Mouse (Mus musculus): Measurements from ENCODE around the gene Fbxw9.

The Fbxw9 gene

GRCm38 (mm10) chr8:85059879-85060616 is at the start of gene Fbxw9:
TSS of gene Fbxw9 (plus strand) at chr8:85060055.
- peak; percentile 72 for DNase-seq (ENCODE audit: low spot score)

GRCm38 (mm10) chr8:85011242-85011641 is 48.6 kb upstream of the Fbxw9 start:
- DNase-seq (ENCODE audit: low spot score), result no peak

GRCm38 (mm10) chr8:85013230-85013840 is 46.5 kb upstream of the Fbxw9 start:
- DNase-seq (ENCODE audit: low spot score), result no peak

- no peak for DNase-seq (ENCODE audit: low spot score)
Measured at GRCm38 (mm10) chr8:85014431-85014830, 45.4 kb upstream of the Fbxw9 start, which contains the start of gene Best2. TSS of gene Best2 (minus strand) at chr8:85014531.

GRCm38 (mm10) chr8:85016724-85017123 is 43.1 kb upstream of the Fbxw9 start:
- no peak for DNase-seq (ENCODE audit: low spot score)

GRCm38 (mm10) chr8:85017209-85017608 is 42.6 kb upstream of the Fbxw9 start:
- no peak for DNase-seq (ENCODE audit: low spot score)

GRCm38 (mm10) chr8:85021514-85022055 is 38.3 kb upstream of the Fbxw9 start:
- DNase-seq (ENCODE audit: low spot score), result no peak

GRCm38 (mm10) chr8:85023846-85024245 is 36.0 kb upstream of the Fbxw9 start:
- DNase-seq (ENCODE audit: low spot score), result no peak

- DNase-seq (ENCODE audit: low spot score), result peak; percentile 61
Measured at GRCm38 (mm10) chr8:85025098-85025932, 34.5 kb upstream of the Fbxw9 start, which contains the start of gene Asna1. TSS of gene Asna1 (minus strand) at chr8:85025281.

- peak; percentile 94 for DNase-seq (ENCODE audit: low spot score)
Measured at GRCm38 (mm10) chr8:85026670-85027515, 33.0 kb upstream of the Fbxw9 start, which contains the start of gene Trir. TSS of gene Trir (plus strand) at chr8:85026823.

- no peak for DNase-seq (ENCODE audit: low spot score)
Measured at GRCm38 (mm10) chr8:85027516-85027855, 32.4 kb upstream of the Fbxw9 start.

GRCm38 (mm10) chr8:85027922-85028321 is 31.9 kb upstream of the Fbxw9 start:
- DNase-seq (ENCODE audit: low spot score), result no peak

- no peak for DNase-seq (ENCODE audit: low spot score)
Measured at GRCm38 (mm10) chr8:85029271-85029670, 30.6 kb upstream of the Fbxw9 start.

GRCm38 (mm10) chr8:85032622-85033311 is 27.1 kb upstream of the Fbxw9 start:
- no peak for DNase-seq (ENCODE audit: low spot score)

- no peak for DNase-seq (ENCODE audit: low spot score)
Measured at GRCm38 (mm10) chr8:85033867-85034266, 26.0 kb upstream of the Fbxw9 start.

- peak; percentile 30 for DNase-seq (ENCODE audit: low spot score)
Measured at GRCm38 (mm10) chr8:85034764-85035163, 25.1 kb upstream of the Fbxw9 start.

GRCm38 (mm10) chr8:85035165-85035727 is 24.6 kb upstream of the Fbxw9 start:
- no peak for DNase-seq (ENCODE audit: low spot score)

- DNase-seq (ENCODE audit: low spot score), result no peak
Measured at GRCm38 (mm10) chr8:85035728-85036310, 24.0 kb upstream of the Fbxw9 start.

GRCm38 (mm10) chr8:85036381-85036717 is 23.5 kb upstream of the Fbxw9 start:
- DNase-seq (ENCODE audit: low spot score), result peak; percentile 61

- peak; percentile 84 for DNase-seq (ENCODE audit: low spot score)
Measured at GRCm38 (mm10) chr8:85036718-85037365, 23.0 kb upstream of the Fbxw9 start, which contains the start of gene Tnpo2. TSS of gene Tnpo2 (plus strand) at chr8:85036915.
